Comparison of ENCODE assay signal across 8 mouse cellular contexts in the genomic region with DNA sequence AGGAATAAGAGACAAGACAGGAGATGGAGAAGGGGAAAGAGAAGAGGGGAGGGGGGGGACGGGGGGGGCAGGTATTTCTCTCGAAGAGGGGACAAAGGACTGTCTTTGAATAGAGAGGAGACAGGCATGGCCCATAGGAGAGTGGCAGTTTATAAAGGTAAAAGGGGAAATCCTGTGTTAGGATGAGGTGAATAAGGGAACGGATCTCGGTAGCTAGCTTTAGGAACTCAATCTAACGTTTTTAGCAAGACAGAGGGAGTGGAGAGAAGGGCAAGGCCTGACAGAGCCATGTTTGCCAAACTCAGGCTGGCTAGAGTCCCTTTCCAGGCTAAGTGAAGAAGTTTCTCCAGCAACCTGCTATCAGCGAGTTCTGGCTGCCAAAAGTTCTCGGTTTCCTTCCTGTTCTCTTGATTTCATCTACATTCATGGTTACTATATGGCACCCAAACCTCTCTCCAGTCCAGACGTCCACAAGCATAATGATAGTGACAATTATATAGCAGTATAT. TPM values are rescaled to one million over a fixed set of nuclear protein-coding genes. Genes with fewer than 3 reads are reported as not detected.
DNase-seq lines count a peak whose midpoint lies in the region; ATAC-seq and TF ChIP-seq lines count a peak whose summit lies in the region.

No protein-coding gene starts in this region.

- H3K9me3 ChIP-seq in lung, embryonic 14.5 days (ENCODE audit: low read depth, low read length): no peaks in the 10 kb centered on the region
- H3K9me3 ChIP-seq in embryonic facial prominence, embryonic 11.5 days (replicated peaks; ENCODE audit: control insufficient read depth, low read length): no peaks in the 10 kb centered on the region
- H3K9me3 ChIP-seq in intestine, embryonic 15.5 days: no peaks in the 10 kb centered on the region
- H3K9me3 ChIP-seq in neural tube, embryonic 12.5 days: no peaks in the 10 kb centered on the region

- H3K27ac ChIP-seq in lung, embryonic 14.5 days (ENCODE audit: low read depth): peak overlapping the region; percentile 88; the same call in 1 of the 2 replicates
- no peak overlapping the region for H3K27ac ChIP-seq in embryonic facial prominence, embryonic 11.5 days (replicated peaks; ENCODE audit: low read depth, low read length)
- H3K27ac ChIP-seq in intestine, embryonic 15.5 days: no peak overlapping the region; the same call in 1 of the 2 replicates
- no peak overlapping the region for H3K27ac ChIP-seq in neural tube, embryonic 12.5 days

- H3K4me1 ChIP-seq in lung, embryonic 14.5 days (ENCODE audit: insufficient read depth): no peaks in the 10 kb centered on the region
- H3K4me1 ChIP-seq in embryonic facial prominence, embryonic 11.5 days (ENCODE audit: control insufficient read depth, insufficient read depth, low read length): no peaks in the 10 kb centered on the region
- 0 out of 2 replicates have a peak, but pooled peaks cover 7% of the 10 kb centered on the region for H3K4me1 ChIP-seq in intestine, embryonic 15.5 days (replicated peaks)
- 0 out of 2 replicates have a peak, but pooled peaks cover 4% of the 10 kb centered on the region for H3K4me1 ChIP-seq in neural tube, embryonic 12.5 days

- DNase-seq in lung, embryonic 14.5 days: no peak
- no peak for DNase-seq in lung, postnatal 4 days
- DNase-seq in embryonic facial prominence, embryonic 11.5 days (ENCODE audit: low spot score): no peak
- DNase-seq in right cerebral cortex, adult 18-20 months: no peak
- DNase-seq in natural killer cell, adult 2 months (ENCODE audit: low spot score in 2 of 2): no peak
- no peak for DNase-seq in spleen, postnatal 10 days (ENCODE audit: low spot score in 2 of 2)

- H3K4me2 ChIP-seq in lung, embryonic 14.5 days: peak overlapping the region; percentile 74
- peak overlapping the region; percentile 69 for H3K4me2 ChIP-seq in embryonic facial prominence, embryonic 11.5 days (ENCODE audit: low read depth, low read length)
- peak overlapping the region; percentile 89 for H3K4me2 ChIP-seq in intestine, embryonic 15.5 days (replicated peaks)
- H3K4me2 ChIP-seq in neural tube, embryonic 12.5 days (replicated peaks): peak overlapping the region; percentile 73

- no peaks in the 10 kb centered on the region for H3K27me3 ChIP-seq in lung, embryonic 14.5 days (ENCODE audit: insufficient read depth, low read length)
- no peaks in the 10 kb centered on the region for H3K27me3 ChIP-seq in embryonic facial prominence, embryonic 11.5 days (ENCODE audit: control insufficient read depth, insufficient read depth, low read length)
- no peaks in the 10 kb centered on the region for H3K27me3 ChIP-seq in intestine, embryonic 15.5 days (replicated peaks)
- no peaks in the 10 kb centered on the region for H3K27me3 ChIP-seq in neural tube, embryonic 12.5 days (replicated peaks)

- TF ChIP-seq CTCF in lung, embryonic 14.5 days (IDR thresholded peaks at IDR 0.05; ENCODE audit: low read depth): no peak

- peaks cover 18% of the 10 kb centered on the region for H3K36me3 ChIP-seq in lung, embryonic 14.5 days (ENCODE audit: insufficient read depth)
- H3K36me3 ChIP-seq in embryonic facial prominence, embryonic 11.5 days (replicated peaks; ENCODE audit: control insufficient read depth, insufficient read depth, low read depth, low read length): peaks cover 3% of the 10 kb centered on the region; the same call in 1 of the 2 replicates
- H3K36me3 ChIP-seq in intestine, embryonic 15.5 days: peaks cover 4% of the 10 kb centered on the region; the same call in 1 of the 2 replicates
- peaks cover 25% of the 10 kb centered on the region for H3K36me3 ChIP-seq in neural tube, embryonic 12.5 days

- H3K9ac ChIP-seq in lung, embryonic 14.5 days: peak overlapping the region; percentile 72; the same call in 1 of the 2 replicates
- H3K9ac ChIP-seq in embryonic facial prominence, embryonic 11.5 days (replicated peaks; ENCODE audit: low read length): peak overlapping the region; percentile 72
- H3K9ac ChIP-seq in intestine, embryonic 15.5 days: peak overlapping the region; percentile 81; the same call in 1 of the 2 replicates
- peak overlapping the region; percentile 74 for H3K9ac ChIP-seq in neural tube, embryonic 12.5 days

- no peak for ATAC-seq in lung, embryonic 14.5 days (ENCODE audit: insufficient read depth)
- no peak for ATAC-seq in embryonic facial prominence, embryonic 11.5 days (replicated peaks; ENCODE audit: insufficient number of reproducible peaks, low FRiP score, low TSS enrichment, low read depth)
- ATAC-seq in intestine, embryonic 15.5 days: no peak; the same call in 1 of the 2 replicates
- ATAC-seq in neural tube, embryonic 12.5 days (ENCODE audit: low FRiP score, low read depth): peak; percentile 26

- 49% methylated on average over 8 of the region's 8 CpGs for WGBS in lung, embryonic 14.5 days
- WGBS in embryonic facial prominence, embryonic 11.5 days: 42% methylated on average over 8 of the region's 8 CpGs
- 50% methylated on average over 8 of the region's 8 CpGs for WGBS in intestine, embryonic 15.5 days
- 49% methylated on average over 8 of the region's 8 CpGs for WGBS in neural tube, embryonic 12.5 days

- H3K4me3 ChIP-seq in lung, embryonic 14.5 days (ENCODE audit: low read depth, low read length): peak overlapping the region; percentile 81
- H3K4me3 ChIP-seq in embryonic facial prominence, embryonic 11.5 days (ENCODE audit: low read depth, low read length): peak overlapping the region; percentile 75
- peak overlapping the region; percentile 91 for H3K4me3 ChIP-seq in intestine, embryonic 15.5 days (replicated peaks)
- H3K4me3 ChIP-seq in neural tube, embryonic 12.5 days: peak overlapping the region; percentile 80

RNA-seq across cellular contexts. Expression of gene Rabggta, which starts 0.4 kb away (rescaled TPM):
- polyA plus RNA-seq in lung, embryonic 14.5 days (2014; fragmentation: Nextera tagmentation; extraction: Ambion mirVana): 25.6 and 29.5 TPM in 2 replicates
- 19.9 and 21.5 TPM in 2 replicates for polyA plus RNA-seq in embryonic facial prominence, embryonic 11.5 days (2014; fragmentation: Nextera tagmentation; extraction: Ambion mirVana)
- polyA plus RNA-seq in intestine, embryonic 15.5 days (2015; fragmentation: Nextera tagmentation; extraction: Ambion mirVana): 34.1 and 34.9 TPM in 2 replicates
- polyA plus RNA-seq in neural tube, embryonic 12.5 days (2016; fragmentation: Nextera tagmentation; extraction: Ambion mirVana): 42.0 and 46.3 TPM in 2 replicates

RNA-seq across cellular contexts. Expression of gene Tgm1, which starts 8.8 kb away (rescaled TPM):
- 0.89 and 1.3 TPM in 2 replicates for polyA plus RNA-seq in lung, embryonic 14.5 days (2014; fragmentation: Nextera tagmentation; extraction: Ambion mirVana)
- polyA plus RNA-seq in embryonic facial prominence, embryonic 11.5 days (2014; fragmentation: Nextera tagmentation; extraction: Ambion mirVana): 1.1 and 1.5 TPM in 2 replicates
- 1.1 and 1.2 TPM in 2 replicates for polyA plus RNA-seq in intestine, embryonic 15.5 days (2015; fragmentation: Nextera tagmentation; extraction: Ambion mirVana)
- 0.34 and 0.36 TPM in 2 replicates for polyA plus RNA-seq in neural tube, embryonic 12.5 days (2016; fragmentation: Nextera tagmentation; extraction: Ambion mirVana)

RNA-seq across cellular contexts. Expression of gene Dhrs1, which starts 23.0 kb away (rescaled TPM):
- polyA plus RNA-seq in lung, embryonic 14.5 days (2014; fragmentation: Nextera tagmentation; extraction: Ambion mirVana): 76.7 and 79.9 TPM in 2 replicates
- 75.9 and 84.8 TPM in 2 replicates for polyA plus RNA-seq in embryonic facial prominence, embryonic 11.5 days (2014; fragmentation: Nextera tagmentation; extraction: Ambion mirVana)
- polyA plus RNA-seq in intestine, embryonic 15.5 days (2015; fragmentation: Nextera tagmentation; extraction: Ambion mirVana): 99.4 and 117 TPM in 2 replicates
- polyA plus RNA-seq in neural tube, embryonic 12.5 days (2016; fragmentation: Nextera tagmentation; extraction: Ambion mirVana): 74.1 and 81.8 TPM in 2 replicates

RNA-seq across cellular contexts. Expression of gene Nop9, which starts 23.0 kb away (rescaled TPM):
- 48.7 and 50.6 TPM in 2 replicates for polyA plus RNA-seq in lung, embryonic 14.5 days (2014; fragmentation: Nextera tagmentation; extraction: Ambion mirVana)
- polyA plus RNA-seq in embryonic facial prominence, embryonic 11.5 days (2014; fragmentation: Nextera tagmentation; extraction: Ambion mirVana): 53.8 and 59.4 TPM in 2 replicates
- 35.6 and 36.0 TPM in 2 replicates for polyA plus RNA-seq in intestine, embryonic 15.5 days (2015; fragmentation: Nextera tagmentation; extraction: Ambion mirVana)
- 44.2 and 47.0 TPM in 2 replicates for polyA plus RNA-seq in neural tube, embryonic 12.5 days (2016; fragmentation: Nextera tagmentation; extraction: Ambion mirVana)

RNA-seq across cellular contexts. Expression of gene Cideb, which starts 35.8 kb away (rescaled TPM):
- polyA plus RNA-seq in lung, embryonic 14.5 days (2014; fragmentation: Nextera tagmentation; extraction: Ambion mirVana): 0.36 and 0.38 TPM in 2 replicates
- polyA plus RNA-seq in embryonic facial prominence, embryonic 11.5 days (2014; fragmentation: Nextera tagmentation; extraction: Ambion mirVana): 0.18 and 0.35 TPM in 2 replicates
- 52.7 and 63.5 TPM in 2 replicates for polyA plus RNA-seq in intestine, embryonic 15.5 days (2015; fragmentation: Nextera tagmentation; extraction: Ambion mirVana)
- polyA plus RNA-seq in neural tube, embryonic 12.5 days (2016; fragmentation: Nextera tagmentation; extraction: Ambion mirVana): 0.30 TPM in 1 of 2 replicates, not detected in the other
